Mouse (Mus musculus) olfactory bulb, adult 2 months (tissue): ENCODE data around the gene Pnp2. TPM values are rescaled to one million over a fixed set of nuclear protein-coding genes. Genes with fewer than 3 reads are reported as not detected.
"Not testable (repeated sequence)": the region's sequence is repeated elsewhere in the genome, so short reads cannot be mapped to it uniquely, and the experiment has no call there.

ENCODE experiments used
- H3K27ac ChIP-seq: fragments of 200-500 bp; 2 replicates; pipeline ENCODE4 v1.5.1; 2012; ENCODE audit warnings: low read depth, low read length; ENCODE audit not compliant: insufficient read depth
- H3K4me1 ChIP-seq: fragments of 200-500 bp; 2 replicates; pipeline ENCODE4 v1.6.1; 2012; ENCODE audit warnings: low read length; ENCODE audit not compliant: control insufficient read depth, insufficient read depth
- H3K4me3 ChIP-seq: fragments of 200-500 bp; 2 replicates; pipeline ENCODE4 v1.5.1; 2012; ENCODE audit warnings: mild to moderate bottlenecking, low read depth, low read length, moderate library complexity; ENCODE audit not compliant: insufficient read depth
- CTCF ChIP-seq: fragments of 200-500 bp; IDR thresholded peaks from 2 replicates; pipeline ENCODE4 v1.5.1; 2012; ENCODE audit warnings: low read depth, mild to moderate bottlenecking, low read length, moderate library complexity; ENCODE audit not compliant: insufficient read depth
- POLR2A ChIP-seq: fragments of 200-500 bp; IDR thresholded peaks from 2 replicates; pipeline ENCODE4 v1.6.1; 2012; ENCODE audit warnings: mild to moderate bottlenecking, low read depth, low read length, moderate library complexity; ENCODE audit not compliant: insufficient read depth
- WGBS: fragments of 180-500 bp; shearing (Covaris S2); methylation state at CpG from one replicate; pipeline ENCODE4 v1.1.7; 2018; 5-methylcytosine and 5-hydroxymethylcytosine counted together
- polyA plus RNA-seq: library from polyadenylated mRNA; stranded (reverse); fragments of >200 nt; gene quantifications from 2 replicates; pipeline ENCODE4 v1.2.4, GENCODE M21; 2012; ENCODE audit warnings: low replicate concordance; ENCODE audit not compliant: missing spikeins, insufficient read depth, insufficient read length

Pnp2 gene
- polyA plus RNA-seq, 1 experiment = not detected

DNA sequence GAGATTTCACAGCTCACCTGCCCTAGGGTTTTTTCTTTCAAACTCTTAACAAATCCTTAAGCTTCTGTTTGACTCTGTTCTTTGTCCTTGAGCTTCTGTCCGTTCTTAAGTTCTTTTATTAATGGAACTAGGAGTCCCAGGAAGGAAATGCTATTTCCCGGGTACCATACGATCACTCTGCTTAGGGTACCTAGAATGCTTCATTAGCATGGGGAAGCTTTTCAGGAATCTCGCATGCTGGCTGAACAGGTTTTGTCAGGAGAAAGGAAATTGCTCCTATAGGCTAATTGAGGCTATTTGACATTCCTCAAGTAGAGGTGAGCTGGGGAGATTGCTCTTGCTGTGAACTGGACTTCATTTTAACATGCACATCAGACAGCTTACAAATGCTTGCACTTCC, 17.9 kb downstream of the Pnp2 start:
- 66% methylated on average over 4 of the region's 4 CpGs for WGBS
- H3K27ac ChIP-seq = no peak overlapping the region
- H3K4me3 ChIP-seq = no peak overlapping the region
- peaks cover 3% of the 10 kb centered on the region; the same call in 1 of the 2 replicates for H3K4me1 ChIP-seq
- TF ChIP-seq CTCF (no peak), POLR2A (no peak)

DNA sequence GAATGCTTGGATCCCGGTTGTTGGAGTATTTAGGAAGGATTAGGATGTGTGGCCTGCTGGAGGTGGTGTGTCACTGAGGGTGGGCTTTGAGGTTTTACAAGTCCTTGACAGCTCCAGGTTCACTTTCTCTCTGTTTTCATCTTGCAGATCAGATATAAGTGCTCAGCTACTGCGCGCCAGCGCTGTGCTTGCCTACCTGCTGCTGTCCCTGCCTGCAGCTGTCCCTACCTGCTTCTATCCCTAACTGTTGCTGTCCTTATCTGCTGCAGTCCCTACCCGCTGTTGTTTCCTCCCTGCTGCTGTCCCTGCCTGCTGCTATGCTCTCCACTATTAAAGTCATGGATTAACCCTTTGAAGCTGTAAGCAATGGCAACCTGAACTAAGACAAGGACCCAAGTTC, 19.2 kb downstream of the Pnp2 start:
- no peaks in the 10 kb centered on the region for H3K4me1 ChIP-seq
- no peak for TF ChIP-seq POLR2A
- WGBS = 77% methylated on average over 5 of the region's 5 CpGs

GRCm38 (mm10) chr14:50976674-50977073, 20.9 kb downstream of the Pnp2 start:
- Histone ChIP-seq H3K27ac (no peak overlapping the region), H3K4me3 (no peak overlapping the region), H3K4me1 (no peaks in the 10 kb centered on the region)
- 16% methylated on average over 9 of the region's 9 CpGs for WGBS
- TF ChIP-seq CTCF (no peak), POLR2A (no peak)

More for the DNA sequence above, 19.2 kb downstream of the Pnp2 start:
- H3K4me3 ChIP-seq = no peak overlapping the region
- no peak overlapping the region for H3K27ac ChIP-seq

- H3K27ac ChIP-seq, H3K4me1 ChIP-seq, H3K4me3 ChIP-seq: not testable (repeated sequence)
- WGBS = 92% methylated on average over 6 of the region's 6 CpGs
Measured at GRCm38 (mm10) chr14:50978451-50978850, 22.7 kb downstream of the Pnp2 start.

- no peak overlapping the region for H3K27ac ChIP-seq
- no peaks in the 10 kb centered on the region for H3K4me1 ChIP-seq
- TF ChIP-seq CTCF = no peak
- no peak for TF ChIP-seq POLR2A
Measured at GRCm38 (mm10) chr14:50979631-50980030, 23.8 kb downstream of the Pnp2 start.

GRCm38 (mm10) chr14:50981207-50981606, 25.4 kb downstream of the Pnp2 start:
- Histone ChIP-seq H3K27ac (no peak overlapping the region), H3K4me1 (no peaks in the 10 kb centered on the region), H3K4me3 (no peak overlapping the region)
- no peak for TF ChIP-seq POLR2A
- TF ChIP-seq CTCF = no peak
- WGBS = 23% methylated on average over 2 of the region's 2 CpGs

More at GRCm38 (mm10) chr14:50979631-50980030, 23.8 kb downstream of the Pnp2 start:
- no peak overlapping the region for H3K4me3 ChIP-seq

DNA sequence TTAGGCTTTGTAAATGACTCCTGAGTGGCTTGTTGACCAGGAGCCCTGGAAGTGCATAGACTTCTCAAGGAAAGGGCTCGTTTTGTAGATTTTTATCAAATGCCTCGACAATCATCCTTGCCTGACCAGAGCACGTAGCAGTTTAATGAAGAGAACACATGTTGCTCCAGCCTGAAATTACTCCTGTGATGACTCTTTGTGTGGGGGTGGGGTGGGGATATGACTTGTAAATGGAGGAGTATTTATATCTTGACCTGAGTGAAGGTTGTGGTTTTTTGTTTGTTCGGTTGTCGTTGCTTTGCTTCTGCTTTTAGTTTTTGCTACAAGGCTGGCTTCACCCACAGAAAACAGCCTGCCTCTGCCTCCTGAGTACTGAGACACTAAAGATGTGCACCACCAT, 26.0 kb downstream of the Pnp2 start:
- WGBS = 81% methylated on average over 5 of the region's 5 CpGs
- H3K4me1 ChIP-seq = no peaks in the 10 kb centered on the region
- no peak overlapping the region for H3K27ac ChIP-seq
- no peak for TF ChIP-seq POLR2A
- TF ChIP-seq CTCF = no peak
- no peak overlapping the region for H3K4me3 ChIP-seq

DNA sequence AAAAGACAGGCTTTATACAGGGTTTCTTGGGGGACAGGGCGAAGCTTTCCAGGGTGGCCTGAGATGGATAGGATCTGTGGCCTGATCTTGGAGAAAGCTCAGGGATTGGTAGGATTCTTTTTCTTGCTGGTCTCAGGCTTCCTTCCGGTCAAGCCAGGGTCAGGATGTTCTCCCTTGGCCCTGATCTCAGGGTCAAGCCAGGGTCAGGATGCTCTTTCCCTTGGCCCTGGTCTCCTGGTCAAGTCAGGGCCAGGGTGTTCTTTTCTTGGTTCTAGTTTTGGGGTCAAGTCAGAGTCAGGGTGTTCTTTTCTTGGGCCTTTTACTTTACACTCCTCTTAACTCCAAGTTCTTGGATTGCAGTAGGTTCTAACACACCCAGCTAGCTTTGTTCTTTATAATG, 31.9 kb downstream of the Pnp2 start:
- H3K27ac ChIP-seq = no peak overlapping the region
- no peaks in the 10 kb centered on the region for H3K4me1 ChIP-seq
- 97% methylated on average over 2 of the region's 2 CpGs for WGBS
- no peak overlapping the region for H3K4me3 ChIP-seq
- TF ChIP-seq POLR2A = no peak
- no peak for TF ChIP-seq CTCF

- no peak overlapping the region for H3K4me3 ChIP-seq
- H3K27ac ChIP-seq = no peak overlapping the region
- no peak for TF ChIP-seq POLR2A
- 88% methylated on average over 3 of the region's 3 CpGs for whole genome bisulfite sequencing
- no peaks in the 10 kb centered on the region for H3K4me1 ChIP-seq
Measured at GRCm38 (mm10) chr14:50991037-50991436, 35.2 kb downstream of the Pnp2 start.

- no peaks in the 10 kb centered on the region for H3K4me1 ChIP-seq
- no peak overlapping the region for H3K27ac ChIP-seq
- 59% methylated on average over 3 of the region's 3 CpGs for WGBS
- TF ChIP-seq CTCF (no peak), POLR2A (no peak)
- H3K4me3 ChIP-seq = no peak overlapping the region
Measured at GRCm38 (mm10) chr14:50997088-50997487, 41.3 kb downstream of the Pnp2 start.
